Comparison of ENCODE assay signal across 8 mouse cellular contexts in genomic region chr12:71830607-71831257, GRCm38 (mm10). TPM values are rescaled to one million over a fixed set of nuclear protein-coding genes. Genes with fewer than 3 reads are reported as not detected.
A peak's percentile ranks its signal among the peaks of the same experiment; 100 is the strongest.
DNase-seq lines count a peak whose midpoint lies in the region; ATAC-seq lines count a peak whose summit lies in the region.

Gene Daam1 (plus strand): TSS chr12:71831078.

- peak within 1 kb of the TSS; percentile 78 for H3K4me2 ChIP-seq in kidney, embryonic 15.5 days

- H3K27ac ChIP-seq in heart, embryonic 10.5 days: peak within 1 kb of the TSS; percentile 94
- peak within 1 kb of the TSS; percentile 96 for H3K27ac ChIP-seq in kidney, embryonic 15.5 days

- H3K27me3 ChIP-seq in heart, embryonic 10.5 days (ENCODE audit: insufficient read depth, poor library complexity, severe bottlenecking): no peaks in the 10 kb centered on the region
- peaks cover 9% of the 10 kb centered on the region; the same call in 1 of the 2 replicates for H3K27me3 ChIP-seq in kidney, embryonic 15.5 days

- peak; percentile 71 to 78 for DNase-seq in B cell, adult 2 months
- peak; percentile 100 for DNase-seq in brain, adult 2 months (ENCODE audit: low read depth, low spot score)
- DNase-seq in heart, embryonic 10.5 days (ENCODE audit: low spot score): peak; percentile 99
- DNase-seq in liver: peak; percentile 94
- DNase-seq in spleen, postnatal 4 days (ENCODE audit: low spot score in 2 of 2): peak; percentile 88

- H3K9ac ChIP-seq in kidney, embryonic 15.5 days: peak within 1 kb of the TSS; percentile 78

- no peaks in the 10 kb centered on the region for H3K36me3 ChIP-seq in heart, embryonic 10.5 days
- H3K36me3 ChIP-seq in kidney, embryonic 15.5 days: no peaks in the 10 kb centered on the region

- WGBS in heart, embryonic 10.5 days: under 1% methylated on average over 35 of the region's 35 CpGs
- WGBS in kidney, embryonic 15.5 days: 0% methylated on average over 35 of the region's 35 CpGs

- H3K4me1 ChIP-seq in heart, embryonic 10.5 days: peaks cover 38% of the 10 kb centered on the region
- H3K4me1 ChIP-seq in kidney, embryonic 15.5 days: peaks cover 20% of the 10 kb centered on the region

- ATAC-seq in erythroblast, adult 5-6 weeks (replicated peaks; ENCODE audit: low FRiP score, poor library complexity, severe bottlenecking): peak; percentile 92
- ATAC-seq in kidney, embryonic 15.5 days (replicated peaks; ENCODE audit: low FRiP score): peak; percentile 100
- ATAC-seq in monocyte, adult 5-6 weeks (replicated peaks; ENCODE audit: insufficient number of reproducible peaks, low FRiP score, low TSS enrichment, poor library complexity, severe bottlenecking): peak; percentile 99

- no peaks in the 10 kb centered on the region for H3K9me3 ChIP-seq in heart, embryonic 10.5 days
- no peaks in the 10 kb centered on the region for H3K9me3 ChIP-seq in kidney, embryonic 15.5 days (replicated peaks)

- peak within 1 kb of the TSS; percentile 84 for H3K4me3 ChIP-seq in heart, embryonic 10.5 days
- H3K4me3 ChIP-seq in kidney, embryonic 15.5 days (replicated peaks): peak within 1 kb of the TSS; percentile 91

RNA-seq across cellular contexts. Expression of gene Daam1, which starts in this region (rescaled TPM):
- 39.4 and 45.4 TPM in 2 replicates for total RNA-seq in erythroblast, adult 5-6 weeks (2015; ENCODE audit: low replicate concordance)
- 59.4 and 83.1 TPM in 2 replicates for total RNA-seq in erythroblast, adult 5-6 weeks (2017; ENCODE audit: low replicate concordance)
- 11.5 and 20.1 TPM in 2 replicates for polyA plus RNA-seq in heart, embryonic 10.5 days (2016; fragmentation: Nextera tagmentation; extraction: Ambion mirVana)
- polyA plus RNA-seq in kidney, embryonic 15.5 days (2015; fragmentation: Nextera tagmentation; extraction: Ambion mirVana): 9.0 and 9.4 TPM in 2 replicates
- 8.3 to 15.2 TPM (median 13.8 TPM) in 3 replicates for total RNA-seq in monocyte, adult 5-6 weeks (2017)

Comparison
In these comparisons a context has a peak if more than half of its experiments do, and no peak if none do; other contexts are left out.
1. Peak in every context shown above with its lines: DNase-seq, ATAC-seq, H3K4me3 ChIP-seq and H3K27ac ChIP-seq.